Mouse (Mus musculus): ENCODE data around the gene Olfr1290. TPM values are rescaled to one million over a fixed set of nuclear protein-coding genes. Genes with fewer than 3 reads are reported as not detected.

The Olfr1290 gene
- total RNA-seq (2015; ENCODE audit: low replicate concordance) (not detected in 2 replicates), total RNA-seq (2017; ENCODE audit: low replicate concordance) (not detected in 2 replicates)

DNA sequence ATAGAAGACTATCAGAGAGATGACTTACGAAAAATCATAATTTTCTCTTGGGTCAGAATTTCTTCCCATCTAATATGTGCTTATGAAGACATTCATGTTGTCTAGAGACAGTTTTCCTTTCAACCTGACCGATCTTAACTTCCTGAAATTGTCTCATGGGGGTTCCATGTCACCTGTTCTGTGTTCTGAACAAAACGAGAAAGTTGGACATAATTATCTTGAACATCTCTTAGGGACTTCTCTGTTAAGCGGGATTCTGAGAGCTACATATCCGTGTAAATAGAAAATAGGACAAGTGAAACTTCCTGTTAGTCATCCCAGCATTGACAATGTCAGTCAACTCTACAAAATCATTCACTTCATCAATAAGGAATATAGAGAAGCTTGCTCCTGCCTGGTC, at the start of gene Olfr1290:
Olfr1290 (minus strand) TSS at position 101 of the 400 bp plus-strand sequence.
- no peak for ATAC-seq (replicated peaks; ENCODE audit: low FRiP score, poor library complexity, severe bottlenecking)

DNA sequence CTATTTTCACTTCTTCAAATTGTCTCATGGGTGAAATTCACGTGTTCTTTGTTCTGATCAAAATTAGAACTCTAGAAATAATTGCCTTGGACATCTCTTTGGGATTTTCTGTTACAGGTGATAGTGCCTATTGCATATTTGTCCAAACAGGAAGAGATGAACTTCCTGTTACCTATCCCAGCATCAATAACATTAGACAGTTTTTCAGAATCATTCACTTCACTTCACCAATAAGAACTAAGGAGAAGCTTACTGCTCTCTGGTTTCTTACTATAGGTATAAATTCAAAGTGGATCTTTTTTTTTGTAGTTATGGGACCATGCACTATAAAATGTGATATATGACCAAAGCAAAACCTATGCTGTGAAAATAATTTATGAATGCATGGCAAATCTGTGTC, 46.6 kb upstream of the Olfr1290 start, which contains the start of gene Olfr1294:
Olfr1294 (minus strand) TSS at position 101 of the 400 bp plus-strand sequence.
- ATAC-seq (replicated peaks; ENCODE audit: low FRiP score, poor library complexity, severe bottlenecking): no peak

DNA sequence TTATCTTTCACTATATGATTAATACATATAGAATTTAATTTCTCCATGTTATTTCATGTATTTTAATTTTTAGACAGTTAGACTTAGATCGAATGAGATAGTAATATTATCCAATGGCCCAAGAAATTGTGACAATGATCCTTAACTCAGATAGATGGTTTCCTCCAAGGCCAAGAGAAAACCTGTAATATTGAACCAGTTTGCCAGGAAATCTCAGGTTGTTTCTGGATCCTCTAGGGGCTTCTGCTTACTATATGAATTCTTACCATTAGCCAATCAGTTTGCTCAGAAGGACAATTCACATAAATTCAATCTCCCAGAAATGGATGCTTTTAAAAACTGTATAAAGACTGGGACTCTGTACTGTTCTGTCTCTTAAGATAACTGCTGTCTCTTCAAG, 31.3 kb upstream of the Olfr1290 start, which contains the start of gene Olfr1293-ps:
Olfr1293-ps (plus strand) TSS at position 301 of the 400 bp plus-strand sequence.
- ATAC-seq (replicated peaks; ENCODE audit: low FRiP score, poor library complexity, severe bottlenecking): no peak

DNA sequence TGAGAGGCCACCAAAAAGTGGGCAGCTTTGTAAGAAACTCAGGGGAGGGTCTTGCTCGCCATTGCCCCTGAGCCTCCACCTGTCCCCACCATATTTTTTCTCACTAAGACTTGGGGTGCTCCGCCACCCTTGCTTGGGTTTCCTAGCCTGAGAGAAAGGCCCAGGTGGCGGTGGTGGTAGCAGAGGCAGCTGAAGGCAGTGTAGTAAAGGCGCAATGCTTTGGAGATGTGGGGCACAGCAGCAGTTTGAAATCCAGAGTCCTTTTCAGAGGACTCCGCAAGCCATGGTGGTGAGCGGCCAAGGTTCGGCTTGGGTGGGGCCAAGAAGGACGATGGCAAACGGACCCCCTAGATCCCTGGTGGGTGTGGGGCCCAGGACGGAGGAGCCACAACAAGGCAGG, 23.8 kb upstream of the Olfr1290 start:
- ATAC-seq (replicated peaks; ENCODE audit: low FRiP score, poor library complexity, severe bottlenecking): no peak

DNA sequence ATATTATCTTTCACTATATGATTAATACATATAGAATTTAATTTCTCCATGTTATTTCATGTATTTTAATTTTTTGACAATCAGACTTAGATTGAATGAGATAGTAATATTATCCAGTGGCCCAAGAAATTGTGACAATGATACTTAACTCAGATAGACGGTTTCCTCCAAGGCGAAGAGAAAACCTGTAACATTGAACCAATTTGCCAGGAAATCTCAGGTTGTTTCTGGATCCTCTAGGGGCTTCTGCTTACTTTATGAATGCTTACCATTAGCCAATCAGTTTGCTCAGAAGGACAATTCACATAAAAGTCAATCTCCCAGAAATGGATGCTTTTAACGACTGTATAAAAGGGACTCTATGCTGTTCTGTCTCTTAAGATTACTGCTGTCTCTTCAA, 3.3 kb upstream of the Olfr1290 start, which contains the start of gene Olfr1291-ps1:
Olfr1291-ps1 (plus strand) TSS at position 301 of the 400 bp plus-strand sequence.
- no peak for ATAC-seq (replicated peaks; ENCODE audit: low FRiP score, poor library complexity, severe bottlenecking)

DNA sequence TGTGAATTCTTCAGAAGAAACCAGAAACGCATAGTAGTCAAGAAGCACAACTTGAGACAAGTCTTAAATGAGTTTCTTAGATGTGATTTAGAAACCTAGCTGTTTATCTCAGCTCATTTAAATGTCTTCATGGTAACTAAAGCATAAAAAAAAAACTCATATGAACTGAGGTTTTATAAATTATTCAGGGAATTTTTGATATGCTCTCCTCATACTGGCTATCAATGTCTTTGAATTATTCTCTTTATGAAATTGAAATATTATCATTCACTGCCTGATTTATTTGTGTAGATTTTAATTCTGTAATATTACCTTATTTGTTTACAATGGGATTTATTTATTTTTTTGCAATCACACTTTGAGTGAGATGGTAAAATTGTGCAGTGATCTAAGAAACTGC, 13.1 kb downstream of the Olfr1290 start, which contains the start of gene Olfr1289:
Olfr1289 (plus strand) TSS at position 301 of the 400 bp plus-strand sequence.
- no peak for ATAC-seq (replicated peaks; ENCODE audit: low FRiP score, poor library complexity, severe bottlenecking)

DNA sequence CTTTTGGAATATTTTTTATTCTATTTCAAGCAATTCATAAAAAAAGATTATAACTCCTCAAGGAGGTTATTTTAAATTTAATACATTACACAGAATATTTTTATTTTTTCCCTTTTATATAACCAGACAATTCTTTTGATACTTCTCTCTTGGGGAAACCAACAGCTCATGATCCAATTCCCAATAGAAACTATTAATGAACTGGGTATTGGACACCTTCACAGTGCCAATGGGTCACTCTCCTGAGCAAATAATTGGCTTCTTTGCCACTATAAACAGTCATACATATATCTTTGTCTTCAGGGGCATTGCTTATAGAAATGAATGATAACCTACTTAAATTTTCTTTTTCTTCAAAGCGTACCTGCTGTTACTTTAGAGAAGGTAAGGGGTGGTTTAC, 19.8 kb downstream of the Olfr1290 start, which contains the start of gene Olfr1288:
Olfr1288 (plus strand) TSS at position 301 of the 400 bp plus-strand sequence.
- ATAC-seq (replicated peaks; ENCODE audit: low FRiP score, poor library complexity, severe bottlenecking): no peak

DNA sequence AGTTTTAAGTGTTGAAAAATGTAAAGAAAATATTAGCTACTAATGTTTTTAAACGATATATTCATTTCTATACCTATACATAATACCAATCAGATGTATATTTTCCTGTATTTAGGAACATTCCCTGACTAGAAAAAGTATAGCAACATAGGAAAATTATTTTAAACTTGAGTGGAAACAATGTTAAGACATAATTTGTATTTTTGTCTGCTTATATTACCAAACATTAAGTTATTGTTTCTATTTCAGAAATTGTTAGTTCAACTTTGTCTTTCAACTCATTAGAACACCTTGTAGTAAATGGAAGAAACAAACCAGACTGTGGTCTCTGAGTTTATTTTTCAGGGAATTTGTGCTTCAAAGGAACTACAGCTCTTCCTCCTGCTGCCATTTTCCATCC, 44.8 kb downstream of the Olfr1290 start, which contains the start of gene Olfr1287:
Olfr1287 (plus strand) TSS at position 301 of the 400 bp plus-strand sequence.
- ATAC-seq (replicated peaks; ENCODE audit: low FRiP score, poor library complexity, severe bottlenecking): no peak

Other genes with a start within 250 kb of the Olfr1290 start
- not detected in 2 replicates for gene Olfr1276, start 239.3 kb downstream of the Olfr1290 start, total RNA-seq (2015; ENCODE audit: low replicate concordance)
- gene Olfr1276, start 239.3 kb downstream of the Olfr1290 start, total RNA-seq (2017; ENCODE audit: low replicate concordance): not detected in 2 replicates
- not detected in 2 replicates for gene Olfr1277, start 219.7 kb downstream of the Olfr1290 start, total RNA-seq (2015; ENCODE audit: low replicate concordance)
- gene Olfr1277, start 219.7 kb downstream of the Olfr1290 start, total RNA-seq (2017; ENCODE audit: low replicate concordance): not detected in 2 replicates
- gene Olfr1278, start 203.7 kb downstream of the Olfr1290 start, total RNA-seq (2015; ENCODE audit: low replicate concordance): not detected in 2 replicates
- not detected in 2 replicates for gene Olfr1278, start 203.7 kb downstream of the Olfr1290 start, total RNA-seq (2017; ENCODE audit: low replicate concordance)
- gene Olfr1279, start 193.2 kb downstream of the Olfr1290 start, total RNA-seq (2015; ENCODE audit: low replicate concordance): not detected in 2 replicates
- gene Olfr1279, start 193.2 kb downstream of the Olfr1290 start, total RNA-seq (2017; ENCODE audit: low replicate concordance): not detected in 2 replicates
- gene Olfr1280, start 179.8 kb downstream of the Olfr1290 start, total RNA-seq (2015; ENCODE audit: low replicate concordance): not detected in 2 replicates
- not detected in 2 replicates for gene Olfr1280, start 179.8 kb downstream of the Olfr1290 start, total RNA-seq (2017; ENCODE audit: low replicate concordance)
- not detected in 2 replicates for gene Olfr1281, start 167.3 kb downstream of the Olfr1290 start, total RNA-seq (2015; ENCODE audit: low replicate concordance)
- gene Olfr1281, start 167.3 kb downstream of the Olfr1290 start, total RNA-seq (2017; ENCODE audit: low replicate concordance): not detected in 2 replicates
- not detected in 2 replicates for gene Olfr1282, start 157.8 kb downstream of the Olfr1290 start, total RNA-seq (2015; ENCODE audit: low replicate concordance)
- not detected in 2 replicates for gene Olfr1282, start 157.8 kb downstream of the Olfr1290 start, total RNA-seq (2017; ENCODE audit: low replicate concordance)
- not detected in 2 replicates for gene Olfr1283, start 127.0 kb downstream of the Olfr1290 start, total RNA-seq (2015; ENCODE audit: low replicate concordance)
- not detected in 2 replicates for gene Olfr1283, start 127.0 kb downstream of the Olfr1290 start, total RNA-seq (2017; ENCODE audit: low replicate concordance)
- gene Olfr1284, start 118.3 kb downstream of the Olfr1290 start, total RNA-seq (2015; ENCODE audit: low replicate concordance): not detected in 2 replicates
- not detected in 2 replicates for gene Olfr1284, start 118.3 kb downstream of the Olfr1290 start, total RNA-seq (2017; ENCODE audit: low replicate concordance)
- gene Olfr1286, start 70.7 kb downstream of the Olfr1290 start, total RNA-seq (2015; ENCODE audit: low replicate concordance): not detected in 2 replicates
- not detected in 2 replicates for gene Olfr1286, start 70.7 kb downstream of the Olfr1290 start, total RNA-seq (2017; ENCODE audit: low replicate concordance)
- not detected in 2 replicates for gene Olfr1287, start 44.7 kb downstream of the Olfr1290 start, total RNA-seq (2015; ENCODE audit: low replicate concordance)
- gene Olfr1287, start 44.7 kb downstream of the Olfr1290 start, total RNA-seq (2017; ENCODE audit: low replicate concordance): not detected in 2 replicates
- gene Olfr1288, start 19.7 kb downstream of the Olfr1290 start, total RNA-seq (2015; ENCODE audit: low replicate concordance): not detected in 2 replicates
- gene Olfr1288, start 19.7 kb downstream of the Olfr1290 start, total RNA-seq (2017; ENCODE audit: low replicate concordance): not detected in 2 replicates
- not detected in 2 replicates for gene Olfr1289, start 13.0 kb downstream of the Olfr1290 start, total RNA-seq (2015; ENCODE audit: low replicate concordance)
- not detected in 2 replicates for gene Olfr1289, start 13.0 kb downstream of the Olfr1290 start, total RNA-seq (2017; ENCODE audit: low replicate concordance)
- gene Olfr1291-ps1, start 3.4 kb upstream of the Olfr1290 start, total RNA-seq (2015; ENCODE audit: low replicate concordance): not detected in 2 replicates
- gene Olfr1291-ps1, start 3.4 kb upstream of the Olfr1290 start, total RNA-seq (2017; ENCODE audit: low replicate concordance): not detected in 2 replicates
- not detected in 2 replicates for gene Olfr1293-ps, start 31.4 kb upstream of the Olfr1290 start, total RNA-seq (2015; ENCODE audit: low replicate concordance)
- gene Olfr1293-ps, start 31.4 kb upstream of the Olfr1290 start, total RNA-seq (2017; ENCODE audit: low replicate concordance): not detected in 2 replicates
- gene Olfr1294, start 46.5 kb upstream of the Olfr1290 start, total RNA-seq (2015; ENCODE audit: low replicate concordance): not detected in 2 replicates
- not detected in 2 replicates for gene Olfr1294, start 46.5 kb upstream of the Olfr1290 start, total RNA-seq (2017; ENCODE audit: low replicate concordance)
- gene Olfr1295, start 75.9 kb upstream of the Olfr1290 start, total RNA-seq (2015; ENCODE audit: low replicate concordance): not detected in 2 replicates
- not detected in 2 replicates for gene Olfr1295, start 75.9 kb upstream of the Olfr1290 start, total RNA-seq (2017; ENCODE audit: low replicate concordance)
- not detected in 2 replicates for gene Olfr1297, start 132.7 kb upstream of the Olfr1290 start, total RNA-seq (2015; ENCODE audit: low replicate concordance)
- not detected in 2 replicates for gene Olfr1297, start 132.7 kb upstream of the Olfr1290 start, total RNA-seq (2017; ENCODE audit: low replicate concordance)
- gene Olfr1298, start 155.4 kb upstream of the Olfr1290 start, total RNA-seq (2015; ENCODE audit: low replicate concordance): not detected in 2 replicates
- gene Olfr1298, start 155.4 kb upstream of the Olfr1290 start, total RNA-seq (2017; ENCODE audit: low replicate concordance): not detected in 2 replicates
- not detected in 2 replicates for gene Olfr1299, start 167.6 kb upstream of the Olfr1290 start, total RNA-seq (2015; ENCODE audit: low replicate concordance)
- not detected in 2 replicates for gene Olfr1299, start 167.6 kb upstream of the Olfr1290 start, total RNA-seq (2017; ENCODE audit: low replicate concordance)

Measured in erythroid progenitor cell, adult 5-6 weeks (primary cell).